Mouse (Mus musculus) limb, embryonic 11.5 days (tissue): Measurements from ENCODE around the gene Garem2. TPM values are rescaled to one million over a fixed set of nuclear protein-coding genes. Genes with fewer than 3 reads are reported as not detected.

Experiments
- ATAC-seq: fragments of 200-750 bp; cut with Nextera tagmentation; 2 replicates; pipeline ENCODE4 v1.8.0; 2017; ENCODE audit warnings: low read depth; ENCODE audit not compliant: insufficient number of reproducible peaks, low FRiP score, low TSS enrichment
- DNase-seq: peaks from one replicate; pipeline ENCODE4 v3.0.0-alpha.2; 2015; ENCODE audit warnings: low spot score
- H3K27ac ChIP-seq: fragments of 300-500 bp; sonication (generic); replicated peaks from 2 replicates; pipeline ENCODE4 v1.5.1; 2014; ENCODE audit warnings: low read depth, mild to moderate bottlenecking, low read length
- H3K27me3 ChIP-seq: fragments of 300-500 bp; sonication (generic); 2 replicates; pipeline ENCODE4 v1.6.1; 2014; ENCODE audit warnings: mild to moderate bottlenecking, low read length, mixed read lengths; ENCODE audit not compliant: control insufficient read depth, insufficient read depth
- H3K36me3 ChIP-seq: fragments of 300-500 bp; sonication (generic); 2 replicates; pipeline ENCODE4 v1.6.1; 2014; ENCODE audit warnings: mild to moderate bottlenecking, low read length, moderate library complexity, mixed read lengths; ENCODE audit not compliant: control insufficient read depth, insufficient read depth
- H3K4me1 ChIP-seq: fragments of 300-500 bp; sonication (generic); 2 replicates; pipeline ENCODE4 v1.6.1; 2014; ENCODE audit warnings: low read length, mixed read lengths; ENCODE audit not compliant: control insufficient read depth, insufficient read depth
- H3K4me2 ChIP-seq: fragments of 300-500 bp; sonication (generic); 2 replicates; pipeline ENCODE4 v1.6.1; 2014; ENCODE audit warnings: low read depth, mild to moderate bottlenecking, moderate library complexity; ENCODE audit not compliant: severe bottlenecking
- H3K4me3 ChIP-seq: fragments of 300-500 bp; sonication (generic); 2 replicates; pipeline ENCODE4 v1.5.1; 2014; ENCODE audit warnings: low read depth, low read length
- H3K9ac ChIP-seq: fragments of 300-500 bp; sonication (generic); 2 replicates; pipeline ENCODE4 v1.6.1; 2014; ENCODE audit warnings: mild to moderate bottlenecking, low read length
- H3K9me3 ChIP-seq: fragments of 300-500 bp; sonication (generic); 2 replicates; pipeline ENCODE4 v1.6.1; 2016; ENCODE audit warnings: low read length; ENCODE audit not compliant: control insufficient read depth
- WGBS: fragments of 180-500 bp; shearing (Covaris S2); extraction: QIAGEN DNeasy Blood & Tissue Kit; methylation state at CpG from one replicate; pipeline ENCODE4 v1.1.7; 2014; 5-methylcytosine and 5-hydroxymethylcytosine counted together
- polyA plus RNA-seq: library from polyadenylated mRNA; unstranded; fragments of >200 nt; fragmentation: Nextera tagmentation; extraction: Ambion mirVana; gene quantifications from 2 replicates; pipeline ENCODE4 v1.2.1, GENCODE M21; 2014

The Garem2 gene
- polyA plus RNA-seq, 1 experiment from 2014 or later = 0.44 TPM

DNA sequence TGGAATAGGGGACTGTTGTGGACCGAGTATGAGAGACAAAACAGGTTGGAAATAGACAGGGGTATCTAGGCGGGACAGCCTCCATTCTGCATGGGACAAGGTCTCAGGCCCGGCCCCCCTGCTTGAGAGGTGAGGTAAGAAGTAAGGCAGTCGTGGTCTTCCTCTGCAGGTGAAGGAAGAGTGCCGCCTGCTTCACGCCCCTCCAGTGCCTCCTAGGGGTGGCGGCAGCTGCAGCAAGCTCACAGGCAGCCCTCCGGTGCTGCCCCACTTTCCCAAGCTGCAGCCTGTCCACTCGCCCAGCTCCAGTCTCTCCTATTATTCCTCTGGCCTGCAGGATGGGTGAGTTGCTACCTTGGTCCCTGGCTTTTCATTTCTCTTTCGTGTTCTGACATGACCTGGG, 10.8 kb downstream of the Garem2 start:
- H3K9me3 ChIP-seq = no peaks in the 10 kb centered on the region
- H3K27ac ChIP-seq = no peak overlapping the region
- H3K36me3 ChIP-seq = peaks cover 7% of the 10 kb centered on the region; the same call in 1 of the 2 replicates
- peaks cover 22% of the 10 kb centered on the region for H3K27me3 ChIP-seq
- 19% methylated on average over 10 of the region's 10 CpGs for WGBS
- no peak for ATAC-seq
- H3K4me2 ChIP-seq = no peak overlapping the region
- no peak overlapping the region for H3K4me3 ChIP-seq
- H3K9ac ChIP-seq = no peak overlapping the region
- DNase-seq = no peak
- H3K4me1 ChIP-seq = peaks cover 7% of the 10 kb centered on the region

DNA sequence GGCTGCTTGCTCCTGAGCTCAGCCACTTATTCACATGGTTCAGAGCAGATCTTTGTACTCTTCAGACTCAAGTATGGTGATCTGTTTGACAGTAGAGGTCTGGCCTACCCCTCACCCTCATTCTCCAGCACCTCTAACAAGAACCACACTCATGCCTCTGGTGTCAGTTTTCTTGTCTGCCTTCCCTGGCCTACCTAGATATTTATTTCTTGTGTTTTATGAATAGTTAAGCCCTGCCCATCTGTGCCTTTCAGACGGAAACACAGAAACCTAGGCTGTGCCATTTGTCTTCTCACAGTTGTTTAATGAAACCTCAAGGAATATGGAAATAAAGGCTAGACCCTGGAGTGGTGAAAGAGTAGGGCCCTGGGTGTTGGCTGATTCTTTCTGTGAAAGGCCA, 13.1 kb downstream of the Garem2 start:
- peaks cover 18% of the 10 kb centered on the region for H3K27me3 ChIP-seq
- H3K4me1 ChIP-seq = no peaks in the 10 kb centered on the region
- no peak overlapping the region for H3K4me3 ChIP-seq
- no peak for ATAC-seq
- H3K27ac ChIP-seq = no peak overlapping the region
- H3K36me3 ChIP-seq = peaks cover 11% of the 10 kb centered on the region; the same call in 1 of the 2 replicates
- H3K9ac ChIP-seq = no peak overlapping the region
- H3K4me2 ChIP-seq = no peak overlapping the region
- 83% methylated on average over 1 of the region's 1 CpGs for WGBS
- no peak for DNase-seq
- no peaks in the 10 kb centered on the region for H3K9me3 ChIP-seq

DNA sequence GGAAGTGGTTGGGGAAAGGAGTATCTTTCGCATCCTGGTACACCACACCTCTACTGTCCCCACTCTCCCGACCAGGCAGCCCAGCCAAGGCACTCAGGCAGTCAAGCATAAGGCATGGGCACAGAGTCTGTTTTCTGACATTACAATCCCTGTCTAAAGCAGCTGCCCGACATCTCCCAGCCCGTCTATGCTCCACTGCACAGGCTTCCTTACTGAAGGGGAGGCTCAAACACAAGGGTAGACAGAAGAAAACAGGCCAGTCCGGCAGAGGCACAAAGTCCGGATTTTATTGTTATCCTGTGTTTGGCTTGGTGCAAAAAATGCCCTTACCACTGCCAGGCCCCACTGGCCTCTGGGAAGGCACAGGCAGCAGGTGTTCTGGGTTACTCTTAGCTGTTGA, 14.2 kb downstream of the Garem2 start:
- WGBS = 89% methylated on average over 6 of the region's 6 CpGs
- no peak for ATAC-seq

GRCm38 (mm10) chr5:30120106-30120505, 15.1 kb downstream of the Garem2 start:
- H3K36me3 ChIP-seq = peaks cover 11% of the 10 kb centered on the region; the same call in 1 of the 2 replicates
- H3K27me3 ChIP-seq = peaks cover 4% of the 10 kb centered on the region; the same call in 1 of the 2 replicates
- DNase-seq (no peak), ATAC-seq (no peak)
- no peak overlapping the region for H3K4me3 ChIP-seq
- 90% methylated on average over 7 of the region's 7 CpGs for WGBS
- H3K4me1 ChIP-seq = no peaks in the 10 kb centered on the region
- H3K27ac ChIP-seq = no peak overlapping the region
- H3K9me3 ChIP-seq = no peaks in the 10 kb centered on the region
- no peak overlapping the region for H3K4me2 ChIP-seq
- H3K9ac ChIP-seq = no peak overlapping the region

More for the DNA sequence above, 14.2 kb downstream of the Garem2 start:
- no peak for DNase-seq
- Histone ChIP-seq H3K4me3 (no peak overlapping the region), H3K27ac (no peak overlapping the region), H3K36me3 (peaks cover 11% of the 10 kb centered on the region; the same call in 1 of the 2 replicates), H3K4me2 (no peak overlapping the region), H3K9ac (no peak overlapping the region), H3K4me1 (no peaks in the 10 kb centered on the region), H3K9me3 (no peaks in the 10 kb centered on the region), H3K27me3 (peaks cover 9% of the 10 kb centered on the region; the same call in 1 of the 2 replicates)

GRCm38 (mm10) chr5:30122481-30122880, 17.5 kb downstream of the Garem2 start:
- no peak for ATAC-seq
- H3K9ac ChIP-seq = no peak overlapping the region
- H3K36me3 ChIP-seq = peaks cover 11% of the 10 kb centered on the region; the same call in 1 of the 2 replicates
- H3K4me1 ChIP-seq = no peaks in the 10 kb centered on the region
- H3K4me3 ChIP-seq = no peak overlapping the region
- no peak overlapping the region for H3K27ac ChIP-seq
- H3K4me2 ChIP-seq = no peak overlapping the region
- no peaks in the 10 kb centered on the region for H3K27me3 ChIP-seq
- WGBS = 90% methylated on average over 6 of the region's 6 CpGs
- H3K9me3 ChIP-seq = no peaks in the 10 kb centered on the region
- no peak for DNase-seq

- 57% methylated on average over 5 of the region's 5 CpGs for WGBS
- ATAC-seq = no peak
These were observed 20.6 kb downstream of the Garem2 start for GRCm38 (mm10) chr5:30125587-30125986.

DNA sequence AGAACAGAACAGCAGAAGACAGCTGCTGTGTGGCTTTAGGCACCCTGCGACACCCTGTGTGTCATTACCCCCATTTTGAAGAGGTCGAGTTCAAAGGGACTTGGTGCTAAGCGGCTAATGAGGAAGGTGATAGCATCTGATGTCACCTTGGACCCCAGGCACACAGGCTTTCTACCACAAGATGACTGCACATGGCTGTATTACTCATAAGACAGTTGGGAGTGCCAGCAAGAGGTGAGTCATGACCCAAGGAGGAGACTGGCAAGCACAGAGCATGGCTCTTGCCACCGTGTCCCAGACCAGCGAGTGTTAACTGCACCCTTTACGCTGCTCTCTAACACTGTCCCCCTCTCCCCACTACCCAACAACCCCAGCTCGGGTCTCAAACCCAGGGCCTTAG, 21.8 kb downstream of the Garem2 start:
- Histone ChIP-seq H3K9me3 (no peaks in the 10 kb centered on the region), H3K4me3 (no peak overlapping the region), H3K36me3 (peaks cover 2% of the 10 kb centered on the region), H3K27ac (no peak overlapping the region), H3K27me3 (no peaks in the 10 kb centered on the region), H3K4me1 (no peaks in the 10 kb centered on the region), H3K4me2 (no peak overlapping the region), H3K9ac (no peak overlapping the region)
- ATAC-seq (no peak), DNase-seq (no peak)
- WGBS = 88% methylated on average over 7 of the region's 7 CpGs

More at GRCm38 (mm10) chr5:30125587-30125986, 20.6 kb downstream of the Garem2 start:
- no peak overlapping the region for H3K4me2 ChIP-seq
- no peak overlapping the region for H3K9ac ChIP-seq
- H3K4me1 ChIP-seq = no peaks in the 10 kb centered on the region
- DNase-seq = peak; percentile 48
- H3K4me3 ChIP-seq = no peak overlapping the region
- peaks cover 6% of the 10 kb centered on the region for H3K36me3 ChIP-seq
- no peaks in the 10 kb centered on the region for H3K27me3 ChIP-seq
- H3K27ac ChIP-seq = no peak overlapping the region
- H3K9me3 ChIP-seq = no peaks in the 10 kb centered on the region

- Histone ChIP-seq H3K36me3 (peaks cover 4% of the 10 kb centered on the region), H3K9ac (no peak overlapping the region), H3K4me1 (no peaks in the 10 kb centered on the region), H3K27me3 (no peaks in the 10 kb centered on the region), H3K4me3 (no peak overlapping the region), H3K4me2 (no peak overlapping the region), H3K27ac (no peak overlapping the region), H3K9me3 (no peaks in the 10 kb centered on the region)
- 91% methylated on average over 13 of the region's 13 CpGs for WGBS
- ATAC-seq = no peak
- no peak for DNase-seq
These were observed 23.1 kb downstream of the Garem2 start for GRCm38 (mm10) chr5:30127921-30128597.
